Mouse (Mus musculus) CH12.LX (cell line): Measurements from ENCODE around the gene Nectin2.

Experiments used
- CTCF ChIP-seq, 2 experiments: IDR thresholded peaks in 1 of 2; conservative IDR thresholded peaks in 1 of 2; 2 replicates each; pipeline ENCODE4 v1.5.1; 2011 to 2012; ENCODE audit warnings: low read depth in 2 of 2, low read length in 2 of 2, improper control_type of control experiment in 1 of 2, inconsistent platforms in 1 of 2, mild to moderate bottlenecking in 1 of 2, moderate library complexity in 1 of 2
- POLR2A ChIP-seq: IDR thresholded peaks from 2 replicates; pipeline ENCODE4 v1.6.1; 2011; ENCODE audit warnings: low read depth, mild to moderate bottlenecking, improper control_type of control experiment, low read length
- RAD21 ChIP-seq: IDR thresholded peaks from 2 replicates; pipeline ENCODE4 v1.6.1; 2011; ENCODE audit warnings: low read depth, mild to moderate bottlenecking, low read length, improper control_type of control experiment, moderate library complexity

GRCm38 (mm10) chr7:19697949-19698906 is 52.1 kb downstream of the Nectin2 start:
- TF ChIP-seq CTCF (conservative IDR thresholded peaks at IDR 0.05 in 1 of 2, IDR thresholded peaks at IDR 0.05 in 1 of 2; ENCODE audit: low read depth in 2 of 2, low read length in 2 of 2) (no peak), RAD21 (no peak), POLR2A (peak; percentile 1; the same call in 1 of the 2 replicates)
